Mouse (Mus musculus) B cell, adult 2 months (primary cell): ENCODE measurements around the gene Numb.
"Not testable (repeated sequence)": the region's sequence is repeated elsewhere in the genome, so short reads cannot be mapped to it uniquely, and the experiment has no call there.

Experiments
- DNase-seq, 2 experiments: peaks; one replicate each; pipeline ENCODE4 v3.0.0; 2022

The Numb gene

GRCm38 (mm10) chr12:83921535-83922381, at the start of gene Numb:
Gene Numb, minus strand, starts transcription at chr12:83921934.
- DNase-seq, result peak; percentile 95 to 97

GRCm38 (mm10) chr12:83965235-83965634, 43.5 kb upstream of the Numb start:
- DNase-seq, result no peak

- DNase-seq, result no peak
Observed at GRCm38 (mm10) chr12:83958278-83958677, 36.5 kb upstream of the Numb start.

DNA sequence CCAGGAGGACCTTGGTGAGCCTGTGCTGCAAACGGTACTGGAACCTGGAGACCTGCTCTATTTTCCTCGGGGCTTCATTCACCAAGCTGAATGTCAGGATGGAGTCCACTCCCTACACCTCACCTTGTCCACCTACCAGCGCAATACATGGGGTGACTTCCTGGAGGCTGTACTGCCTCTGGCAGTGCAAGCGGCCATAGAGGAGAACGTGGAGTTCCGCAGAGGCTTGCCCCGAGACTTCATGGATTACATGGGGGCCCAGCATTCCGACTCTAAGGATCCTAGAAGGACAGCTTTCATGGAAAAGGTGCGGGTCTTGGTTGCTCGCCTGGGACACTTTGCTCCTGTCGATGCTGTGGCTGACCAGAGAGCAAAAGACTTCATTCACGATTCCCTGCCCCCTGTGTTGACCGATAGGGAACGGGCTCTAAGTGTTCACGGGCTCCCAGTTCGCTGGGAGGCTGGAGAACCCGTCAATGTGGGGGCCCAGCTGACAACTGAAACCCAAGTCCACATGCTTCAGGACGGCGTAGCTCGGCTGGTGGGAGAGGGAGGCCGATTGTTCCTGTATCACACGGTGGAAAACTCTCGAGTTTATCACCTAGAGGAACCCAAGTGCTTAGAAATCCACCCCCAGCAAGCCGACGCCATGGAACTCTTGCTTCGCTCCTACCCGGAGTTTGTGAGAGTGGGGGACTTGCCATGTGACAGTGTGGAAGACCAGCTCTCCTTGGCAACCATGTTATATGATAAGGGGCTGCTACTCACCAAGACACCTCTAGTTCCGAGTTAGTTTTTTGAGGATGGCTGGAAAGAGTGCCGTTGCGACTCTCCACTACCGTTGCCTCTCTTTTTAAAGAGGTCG, 30.2 kb upstream of the Numb start:
- DNase-seq, result no peak

DNA sequence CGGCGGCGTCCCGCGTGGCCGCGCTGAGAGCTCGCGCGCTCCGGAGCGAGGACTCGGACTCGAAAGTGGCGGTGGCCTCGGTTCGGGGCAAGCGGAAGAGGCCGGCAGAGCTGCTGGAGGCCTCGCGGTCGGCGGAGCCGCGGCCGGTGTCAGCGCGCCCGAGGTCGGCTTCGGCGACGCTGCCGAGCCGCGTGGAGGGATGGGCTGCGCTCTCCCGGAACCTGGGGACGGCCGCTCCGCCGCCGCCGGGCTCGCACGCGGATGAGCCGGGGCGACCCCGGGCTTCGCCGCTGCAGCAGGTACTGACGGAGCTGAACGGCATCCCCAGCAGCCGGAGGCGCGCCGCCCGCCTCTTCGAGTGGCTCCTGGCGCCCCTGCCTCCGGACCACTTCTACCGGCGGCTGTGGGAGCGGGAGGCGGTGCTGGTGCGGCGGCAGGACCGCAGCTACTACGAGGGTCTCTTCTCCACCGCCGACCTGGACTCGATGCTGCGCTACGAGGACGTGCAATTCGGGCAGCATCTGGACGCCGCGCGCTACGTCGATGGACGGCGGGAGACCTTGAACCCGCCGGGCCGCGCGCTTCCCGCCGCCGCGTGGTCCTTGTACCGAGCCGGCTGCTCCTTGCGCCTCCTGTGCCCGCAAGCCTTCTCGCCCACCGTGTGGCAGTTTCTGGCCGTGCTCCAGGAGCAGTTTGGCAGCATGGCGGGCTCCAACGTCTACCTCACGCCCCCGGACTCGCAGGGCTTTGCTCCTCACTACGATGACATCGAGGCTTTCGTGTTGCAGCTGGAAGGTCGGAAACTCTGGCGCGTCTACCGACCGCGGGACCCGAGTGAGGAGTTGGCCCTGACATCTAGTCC, 29.3 kb upstream of the Numb start:
- peak; percentile 34 to 37 for DNase-seq

- peak; percentile 79 to 81 for DNase-seq
Observed at GRCm38 (mm10) chr12:83950493-83950839, 28.7 kb upstream of the Numb start, which contains the start of gene Riox1. Gene Riox1, plus strand, starts transcription at chr12:83950608.

GRCm38 (mm10) chr12:83949776-83950492, 28.2 kb upstream of the Numb start:
- DNase-seq, result no peak

DNA sequence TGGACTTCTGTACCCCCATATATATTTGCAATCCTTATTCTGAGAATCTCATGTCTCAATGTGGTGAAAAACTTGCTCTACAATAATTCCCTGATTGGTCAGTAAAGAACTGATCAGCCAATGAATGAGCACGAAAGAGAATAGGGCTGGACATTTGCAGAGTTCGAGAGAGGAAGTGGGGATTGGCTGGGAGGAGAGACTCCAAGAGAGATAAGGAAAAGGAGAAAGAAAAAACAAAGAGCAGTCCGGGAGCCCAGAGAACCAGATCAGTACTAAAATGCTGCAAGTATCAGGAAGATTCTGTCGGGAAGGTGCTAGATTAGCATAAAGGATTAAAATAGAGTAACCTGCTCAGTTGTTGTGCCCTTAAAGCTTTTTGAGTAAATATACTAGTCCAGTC, 27.3 kb upstream of the Numb start:
- DNase-seq, result no peak

DNA sequence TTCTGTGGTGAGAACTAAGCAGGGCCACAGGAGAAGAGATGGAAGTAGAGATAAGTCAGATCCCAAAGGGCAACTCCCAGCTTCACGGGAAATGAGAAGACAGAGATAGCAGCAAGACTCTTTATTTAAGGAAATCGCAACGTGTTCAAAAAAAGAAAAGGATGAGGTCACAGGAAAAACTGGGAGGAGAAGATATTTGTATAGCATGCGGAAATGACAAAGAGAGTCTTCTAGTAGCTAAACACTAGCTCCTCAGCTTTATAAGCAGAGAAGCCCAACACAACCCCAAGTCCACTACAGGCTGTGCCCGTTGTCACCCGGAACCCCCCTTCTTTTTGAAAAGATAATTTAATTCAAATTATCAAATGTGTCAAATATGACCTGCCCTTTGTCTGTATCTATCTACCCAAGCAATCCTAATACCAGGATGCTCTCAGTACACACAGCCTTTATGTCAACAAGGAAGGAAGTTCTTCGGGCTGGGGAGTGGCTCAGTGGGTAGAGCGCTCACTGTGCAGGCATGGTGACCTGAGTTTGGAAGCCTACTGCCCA, 25.6 kb upstream of the Numb start:
- DNase-seq, result no peak

DNA sequence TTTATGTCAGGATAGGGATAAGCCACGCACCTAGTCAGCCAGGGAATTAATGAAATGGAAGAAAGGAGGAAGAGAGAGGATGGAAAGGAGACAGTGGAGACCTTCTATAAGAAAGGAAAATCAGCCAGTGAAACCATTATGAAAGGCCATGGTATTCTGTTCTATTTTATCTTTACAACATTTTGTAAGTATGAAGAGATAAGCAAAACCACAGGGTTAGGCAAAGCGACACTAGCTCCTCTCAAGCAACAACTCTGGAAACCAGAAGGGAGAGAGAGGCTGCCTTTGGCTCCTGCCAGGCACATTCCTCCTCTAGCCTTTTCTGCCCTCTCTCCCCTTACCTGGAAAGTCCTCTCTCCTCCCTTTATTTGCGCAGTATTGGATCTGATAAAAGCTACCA, 20.2 kb upstream of the Numb start:
- no peak for DNase-seq

- no peak for DNase-seq
Observed at GRCm38 (mm10) chr12:83940031-83940430, 18.3 kb upstream of the Numb start.

DNA sequence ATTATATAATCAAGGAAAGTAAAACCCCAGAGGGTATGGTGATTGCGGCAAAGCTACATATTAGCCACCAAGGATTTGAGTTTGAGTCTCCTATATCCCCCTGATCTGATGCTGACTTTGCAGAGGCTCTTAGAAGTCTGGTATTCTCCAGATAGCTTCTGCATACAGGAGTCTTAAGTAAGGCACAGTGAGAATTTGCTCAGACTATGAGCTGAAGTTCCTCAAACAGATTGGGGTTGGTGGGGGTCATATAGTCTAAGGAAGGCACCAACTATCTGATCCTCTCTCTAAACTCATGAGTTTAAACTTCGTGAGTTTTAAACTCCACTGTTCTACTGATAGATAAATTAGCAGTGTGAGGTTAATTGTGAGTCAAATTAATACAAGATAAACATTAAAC, 17.6 kb upstream of the Numb start:
- DNase-seq, result no peak

DNA sequence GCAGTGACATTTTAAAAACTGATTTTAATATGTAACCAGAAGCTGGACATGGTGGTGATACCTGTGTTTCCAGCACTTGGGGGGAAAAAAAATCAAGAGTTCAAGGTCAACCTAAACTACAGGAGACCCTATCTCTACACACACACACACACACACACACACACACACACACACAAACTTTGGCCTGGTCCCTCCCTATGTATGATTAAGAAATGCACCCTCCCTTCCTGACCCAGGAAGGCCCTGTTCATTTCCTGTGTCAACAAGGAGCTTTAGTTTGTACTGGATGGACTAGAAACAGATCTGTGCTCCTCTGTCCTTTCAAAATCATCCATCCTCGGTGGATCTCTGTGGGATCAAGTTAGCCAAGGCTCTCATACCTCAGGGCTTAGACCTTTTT, 16.9 kb upstream of the Numb start:
- not testable (repeated sequence) for DNase-seq

GRCm38 (mm10) chr12:83937600-83937999, 15.9 kb upstream of the Numb start:
- DNase-seq, result no peak

DNA sequence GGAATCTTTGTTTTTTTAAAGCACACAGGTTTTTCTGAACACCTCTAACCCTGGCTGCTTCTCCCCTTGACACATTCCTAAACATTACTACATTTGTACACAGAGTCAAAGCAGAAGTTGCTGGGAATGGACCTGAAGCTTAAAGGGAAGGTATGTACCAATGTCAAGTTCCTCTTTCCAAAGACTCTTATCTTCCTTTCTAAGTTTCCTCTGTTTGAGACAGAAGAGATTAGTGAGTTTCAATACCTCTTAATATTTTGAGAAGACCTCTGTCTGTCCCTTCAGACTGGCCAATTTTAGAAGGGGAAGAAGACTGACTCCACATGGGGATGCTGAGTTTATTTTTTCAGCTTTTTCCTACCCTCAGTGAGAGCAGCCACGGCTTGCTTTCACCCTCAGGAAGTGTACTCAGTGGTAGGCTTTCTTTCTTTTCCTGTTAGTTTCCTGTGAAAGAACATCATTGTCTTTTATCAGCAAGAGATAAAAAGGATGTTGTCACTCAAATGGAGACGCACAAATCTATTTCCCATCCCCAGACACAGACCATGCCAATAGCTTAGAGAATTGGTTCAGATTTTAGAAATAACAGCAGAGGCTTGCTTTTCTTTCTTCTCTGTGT, 7.6 kb upstream of the Numb start:
- peak in 1 of 2 experiments; percentile 21 for DNase-seq

DNA sequence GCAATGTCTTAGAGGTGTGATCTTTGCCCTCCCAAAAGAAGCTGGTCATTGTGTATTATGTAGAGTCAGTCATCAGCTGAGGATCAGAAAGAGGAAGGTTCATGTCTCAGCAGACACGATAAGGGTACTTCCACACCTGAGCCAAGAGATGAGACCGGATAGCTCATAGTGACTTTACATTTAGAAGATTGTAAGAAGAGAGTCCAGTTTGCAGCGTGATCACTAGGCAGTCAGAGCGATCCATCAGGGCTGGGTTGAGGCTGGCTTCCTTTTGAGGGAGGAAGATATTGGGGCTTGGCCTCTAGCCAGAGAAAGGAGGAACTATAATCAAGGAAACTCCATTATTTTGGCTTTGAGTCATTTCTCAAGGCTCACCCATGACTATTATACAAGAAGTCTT, 6.0 kb upstream of the Numb start:
- no peak for DNase-seq

GRCm38 (mm10) chr12:83926061-83926460, 4.3 kb upstream of the Numb start:
- no peak for DNase-seq

DNA sequence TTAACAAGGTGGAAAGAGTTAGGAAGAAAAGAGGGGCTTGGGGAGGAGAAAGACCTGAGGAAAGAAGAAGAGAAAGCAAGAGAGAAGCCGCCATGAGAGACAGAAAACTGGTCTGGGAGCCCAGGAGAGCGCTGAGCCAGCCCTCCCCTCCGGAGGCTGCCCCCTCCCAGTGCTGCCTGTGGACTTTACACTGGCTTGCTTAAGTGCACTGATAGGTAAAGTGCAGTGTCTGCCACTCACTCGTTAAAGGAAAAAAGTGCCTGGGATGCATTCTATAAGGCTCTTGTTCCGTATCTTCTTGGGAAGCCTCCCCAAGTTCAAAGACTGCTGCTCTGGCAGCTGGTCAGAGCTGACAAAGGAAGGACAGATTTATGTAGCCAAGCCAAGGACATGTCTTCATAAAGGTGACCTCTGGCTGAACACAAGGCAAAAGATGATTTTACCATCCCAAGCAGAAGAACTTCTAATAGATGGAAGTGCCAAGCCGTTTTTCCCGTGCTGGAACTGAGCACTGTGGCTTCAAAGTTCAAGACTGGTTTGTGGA, 3.5 kb upstream of the Numb start:
- no peak for DNase-seq

GRCm38 (mm10) chr12:83924332-83924731, 2.6 kb upstream of the Numb start:
- no peak for DNase-seq

- DNase-seq, result no peak
Observed at GRCm38 (mm10) chr12:83923486-83923859, 1.7 kb upstream of the Numb start.
